Mouse (Mus musculus) urinary bladder, adult 18-20 months (tissue): ENCODE data around the gene Gm31371.
"Not testable (repeated sequence)": the region's sequence is repeated elsewhere in the genome, so short reads cannot be mapped to it uniquely, and the experiment has no call there.

ENCODE experiments used
- DNase-seq, 2 experiments: peaks; one replicate each; pipeline ENCODE4 v3.0.0; 2022; ENCODE audit warnings: low spot score in 2 of 2, mixed read lengths in 2 of 2

Gene Gm31371

DNA sequence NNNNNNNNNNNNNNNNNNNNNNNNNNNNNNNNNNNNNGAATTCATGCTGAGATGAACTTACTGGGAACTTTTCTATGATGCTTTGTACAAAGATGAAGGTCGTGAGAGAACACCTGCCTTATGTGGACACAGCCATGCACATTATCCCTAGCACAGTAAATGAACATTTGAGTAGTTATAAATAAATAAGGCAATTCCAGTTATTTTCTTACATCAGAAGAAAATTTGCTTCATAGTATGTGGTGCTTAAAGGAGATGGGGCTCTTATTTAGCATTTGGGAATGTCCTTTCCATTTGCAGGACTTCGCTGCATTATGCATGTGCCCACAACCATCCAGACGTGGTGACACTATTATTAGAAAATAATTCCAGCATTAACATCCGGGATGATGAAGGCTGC lies at the start of gene Gm31371:
Gene Gm31371 (plus strand): TSS at position 301 of the 400 bp plus-strand sequence.
- not testable (repeated sequence) for DNase-seq

DNA sequence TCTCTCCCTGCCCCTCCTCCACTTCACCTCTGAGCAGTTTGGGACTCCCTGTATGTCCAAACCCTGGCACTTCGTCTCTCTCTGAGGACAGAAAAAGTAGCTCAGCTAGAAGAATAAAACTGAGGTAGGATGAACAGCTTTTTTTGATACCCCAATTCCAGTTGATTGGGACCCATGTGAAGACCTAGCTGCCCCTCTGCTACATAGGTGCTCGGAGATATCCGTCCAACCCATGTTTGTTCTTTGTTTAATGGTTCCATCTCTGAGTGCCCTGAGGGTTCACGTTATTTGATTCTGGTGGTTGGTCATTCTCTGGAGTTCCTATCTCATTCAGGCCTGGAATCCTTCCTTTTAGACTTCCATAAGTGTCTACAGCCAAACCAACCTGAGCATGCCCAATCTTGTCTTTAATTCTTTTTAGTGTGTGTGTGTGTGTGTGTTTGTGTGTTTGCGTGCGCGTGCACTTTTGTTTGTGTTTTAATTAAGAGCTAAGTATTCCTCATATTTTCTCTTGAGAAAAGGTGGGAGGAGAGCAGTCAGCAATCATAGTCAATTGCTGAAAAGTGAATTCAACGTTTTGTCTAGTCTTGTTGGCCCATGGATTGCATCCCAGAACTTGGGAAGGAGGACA lies 3.3 kb downstream of the Gm31371 start:
- not testable (repeated sequence) for DNase-seq

DNA sequence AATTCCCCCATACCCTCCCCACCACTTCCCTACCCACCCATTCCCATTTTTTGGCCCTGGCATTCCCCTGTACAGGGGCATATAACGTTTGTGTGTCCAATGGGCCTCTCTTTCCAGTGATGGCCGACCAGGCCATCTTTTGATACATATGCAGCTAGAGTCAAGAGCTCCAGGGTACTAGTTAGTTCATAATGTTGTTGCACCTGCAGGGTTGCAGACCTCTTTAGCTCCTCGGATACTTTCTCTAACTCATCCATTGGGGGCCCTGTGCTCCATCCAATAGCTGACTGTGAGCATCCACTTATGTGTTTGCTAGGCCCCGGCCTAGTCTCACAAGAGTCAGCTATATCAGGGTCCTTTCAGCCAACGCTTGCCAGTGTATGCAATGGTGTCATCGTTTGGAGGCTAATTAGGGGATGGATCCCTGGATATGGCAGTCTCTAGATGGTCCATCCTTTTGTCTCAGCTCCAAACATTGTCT lies 5.7 kb downstream of the Gm31371 start:
- DNase-seq, result peak in 1 of 2 experiments; percentile 6

DNA sequence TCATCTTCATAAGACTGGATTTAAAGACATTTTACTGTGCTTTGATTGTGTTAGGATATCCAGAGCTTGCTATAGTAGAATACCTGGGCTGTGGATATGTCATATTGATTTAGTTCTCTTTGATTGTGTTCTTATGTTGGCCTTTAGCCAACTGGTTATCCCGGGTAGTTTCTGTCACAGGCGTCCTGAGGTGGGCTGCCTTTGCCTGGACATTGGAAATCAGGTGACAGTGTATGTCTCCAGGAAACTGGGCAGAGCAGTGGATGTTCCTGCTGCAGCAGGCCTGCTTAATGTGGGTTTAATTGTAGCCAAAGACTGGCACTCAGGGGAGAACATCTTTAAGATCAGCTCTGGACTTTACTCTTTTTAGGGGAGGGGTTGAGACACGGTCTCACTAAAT lies 15.9 kb downstream of the Gm31371 start:
- not testable (repeated sequence) for DNase-seq

DNA sequence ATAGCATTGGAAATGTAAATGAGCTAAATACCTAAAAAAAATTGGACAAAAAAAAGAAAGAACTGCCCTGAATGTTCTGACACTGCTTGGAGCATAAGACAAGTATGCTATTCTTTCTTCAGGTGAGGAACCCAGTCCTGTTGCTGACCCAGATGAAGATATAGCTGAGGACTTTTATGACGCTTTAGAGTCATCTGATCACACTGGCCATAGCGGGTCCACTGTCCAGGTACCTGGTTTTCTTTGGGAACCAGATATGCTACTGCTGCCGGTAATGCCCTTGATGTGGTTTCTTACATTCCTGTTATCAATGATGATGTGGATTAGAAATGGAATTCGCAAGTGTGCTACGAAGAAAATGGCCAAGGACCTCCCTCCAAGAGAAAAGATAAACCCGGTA lies 31.1 kb downstream of the Gm31371 start:
- peak in 1 of 2 experiments; percentile 1 for DNase-seq

DNA sequence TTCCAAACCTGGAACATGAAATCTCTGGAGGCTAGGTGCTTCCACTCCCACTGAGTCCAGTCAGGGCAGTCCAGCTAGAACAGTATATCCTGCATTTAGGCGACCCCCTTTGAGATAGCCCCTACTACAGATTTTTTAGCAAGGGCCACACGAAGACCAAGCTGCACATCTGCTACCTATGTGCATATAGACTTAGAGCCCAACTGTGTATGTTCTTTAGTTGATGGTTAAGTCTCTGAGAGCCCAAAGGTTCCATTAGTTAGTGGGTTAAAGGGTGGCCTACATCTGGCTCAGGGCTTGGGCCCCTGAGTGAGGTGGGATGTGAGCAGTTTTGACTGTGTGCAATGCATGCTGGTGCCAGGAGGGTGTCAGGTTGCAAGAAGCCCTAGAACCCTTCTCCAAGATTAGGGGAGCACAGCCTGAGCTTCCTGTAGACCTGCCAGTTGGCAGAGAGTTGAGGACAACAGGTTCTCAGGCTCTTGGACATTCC lies 32.4 kb downstream of the Gm31371 start:
- peak in 1 of 2 experiments; percentile 2 for DNase-seq

DNA sequence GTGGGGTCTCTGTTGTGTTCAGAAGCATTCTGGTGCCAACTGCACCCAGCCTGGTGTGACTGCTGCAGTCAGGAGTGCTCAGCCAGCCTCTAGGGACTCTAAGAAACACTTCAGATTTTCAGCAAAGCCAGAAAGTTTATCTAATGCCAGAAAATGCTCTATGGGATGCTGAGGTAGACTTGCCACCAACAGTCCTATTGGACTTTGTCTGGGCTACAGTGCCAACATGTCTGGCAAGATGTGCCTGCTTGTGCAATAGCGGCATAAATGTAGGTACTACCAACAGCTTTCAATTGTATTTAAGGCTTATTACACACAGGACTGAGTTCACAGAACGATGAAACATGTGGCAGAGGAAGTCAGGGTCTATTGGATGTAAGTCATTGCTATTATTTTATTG lies 57.7 kb downstream of the Gm31371 start:
- DNase-seq, result no peak

DNA sequence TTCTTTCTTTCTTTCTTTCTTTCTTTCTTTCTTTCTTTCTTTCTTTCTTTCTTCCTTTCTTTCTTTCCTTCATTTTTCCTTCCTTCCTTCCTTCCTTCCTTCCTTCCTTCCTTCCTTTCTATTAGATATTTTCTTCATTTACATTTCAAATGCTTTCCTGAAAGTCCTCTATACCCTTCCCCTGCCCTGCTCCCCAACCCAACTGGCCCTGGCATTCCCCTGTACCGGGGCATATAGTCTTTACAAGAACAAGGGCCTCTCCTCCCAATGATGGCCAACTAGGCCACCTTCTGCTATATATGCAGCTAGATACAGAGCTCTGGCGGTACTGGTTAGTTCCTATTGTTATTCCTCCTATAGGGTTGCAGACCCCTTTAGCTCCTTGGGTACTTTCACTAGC lies 60.6 kb downstream of the Gm31371 start:
- peak in 1 of 2 experiments; percentile 3 for DNase-seq

DNA sequence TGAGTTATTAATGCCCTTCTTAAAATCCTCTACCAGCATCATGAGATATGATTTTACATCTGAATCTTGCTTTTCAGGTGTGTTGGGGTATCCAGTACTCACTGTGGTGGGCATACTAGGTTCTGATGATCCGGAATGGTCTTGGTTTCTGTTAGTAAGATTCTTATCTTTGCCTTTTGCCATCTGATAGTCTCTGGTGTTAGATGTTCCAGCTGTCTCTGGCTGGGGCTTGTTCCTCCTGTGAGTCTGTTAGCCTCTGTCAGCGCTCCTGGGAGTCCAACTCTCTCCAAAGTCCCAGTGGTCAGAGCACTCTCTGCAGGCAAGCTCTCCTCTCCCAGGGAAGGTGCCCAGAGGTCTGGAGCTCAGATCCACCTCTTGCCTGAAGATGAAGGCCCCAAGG lies 65.0 kb downstream of the Gm31371 start:
- peak; percentile 19 to 27 for DNase-seq

DNA sequence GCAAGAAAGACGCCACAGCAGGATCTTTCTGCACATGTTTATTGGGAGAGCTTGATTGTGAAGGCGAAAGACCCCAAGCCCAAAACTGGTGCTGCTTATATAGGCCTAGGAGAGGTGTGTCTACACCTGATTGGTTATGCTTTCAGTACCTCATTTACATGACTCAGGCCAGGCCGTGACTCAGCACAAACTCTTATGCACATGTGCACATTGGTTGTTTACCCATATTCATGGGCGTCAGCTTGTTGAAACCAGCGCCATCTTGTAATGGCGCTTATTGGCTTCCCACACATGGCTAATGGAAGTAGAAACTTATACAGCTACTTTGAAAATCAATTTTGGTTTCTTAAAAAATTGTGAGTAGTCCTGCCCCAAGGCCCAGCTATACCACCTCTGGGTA lies 72.0 kb downstream of the Gm31371 start:
- DNase-seq, result not testable (repeated sequence)
